Mouse (Mus musculus) cortical plate, adult 2 months (tissue): ENCODE measurements around the gene Plekhh2.

Experiments
- CTCF ChIP-seq: fragments of 200-500 bp; IDR thresholded peaks from 2 replicates; pipeline ENCODE4 v1.5.1; 2011; ENCODE audit warnings: mild to moderate bottlenecking, control low read depth, low read length; ENCODE audit not compliant: insufficient read depth; ENCODE audit errors: extremely low read depth
- POLR2A ChIP-seq: fragments of 200-500 bp; IDR thresholded peaks from 2 replicates; pipeline ENCODE4 v1.6.1; 2011; ENCODE audit warnings: mild to moderate bottlenecking, low read length, control low read depth; ENCODE audit not compliant: insufficient read depth; ENCODE audit errors: extremely low read depth

DNA sequence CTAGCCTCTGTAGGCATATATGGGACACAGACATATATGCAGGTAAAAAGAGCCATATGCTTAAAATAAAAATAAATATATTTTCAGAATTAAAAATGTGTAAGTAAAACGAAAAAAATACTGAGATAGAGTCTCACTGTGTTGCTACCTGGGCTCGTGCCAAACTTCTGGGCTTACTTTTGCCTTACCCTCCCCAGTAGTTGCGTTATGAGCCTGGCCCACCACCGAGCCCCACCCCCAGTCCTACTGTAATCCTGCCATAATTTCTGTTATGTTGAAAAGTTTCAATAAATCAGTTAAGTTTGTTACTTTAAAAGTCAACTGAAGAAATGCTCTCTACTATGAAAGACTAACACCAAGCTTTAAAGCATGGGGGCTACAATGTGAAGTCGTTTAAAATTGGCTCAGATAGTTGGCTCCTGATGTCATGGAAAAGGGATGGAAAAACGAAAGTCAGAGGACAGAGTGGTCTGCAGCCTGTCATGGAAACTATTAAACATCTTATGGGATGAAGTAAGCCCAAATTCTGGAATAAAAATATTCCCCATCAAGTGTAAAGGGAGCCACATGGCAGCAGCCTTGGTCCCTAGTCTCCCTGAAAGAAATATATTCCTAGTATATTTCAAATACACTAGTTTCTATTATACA lies 27.9 kb upstream of the Plekhh2 start:
- no peak for TF ChIP-seq POLR2A
- no peak for TF ChIP-seq CTCF
